Mouse (Mus musculus): ENCODE data around the gene Fam43b. TPM values are rescaled to one million over a fixed set of nuclear protein-coding genes. Genes with fewer than 3 reads are reported as not detected.
"Not testable (repeated sequence)": the region's sequence is repeated elsewhere in the genome, so short reads cannot be mapped to it uniquely, and the experiment has no call there.

Gene Fam43b
- polyA plus RNA-seq, 1 experiment from 2014 or later, result not detected

DNA sequence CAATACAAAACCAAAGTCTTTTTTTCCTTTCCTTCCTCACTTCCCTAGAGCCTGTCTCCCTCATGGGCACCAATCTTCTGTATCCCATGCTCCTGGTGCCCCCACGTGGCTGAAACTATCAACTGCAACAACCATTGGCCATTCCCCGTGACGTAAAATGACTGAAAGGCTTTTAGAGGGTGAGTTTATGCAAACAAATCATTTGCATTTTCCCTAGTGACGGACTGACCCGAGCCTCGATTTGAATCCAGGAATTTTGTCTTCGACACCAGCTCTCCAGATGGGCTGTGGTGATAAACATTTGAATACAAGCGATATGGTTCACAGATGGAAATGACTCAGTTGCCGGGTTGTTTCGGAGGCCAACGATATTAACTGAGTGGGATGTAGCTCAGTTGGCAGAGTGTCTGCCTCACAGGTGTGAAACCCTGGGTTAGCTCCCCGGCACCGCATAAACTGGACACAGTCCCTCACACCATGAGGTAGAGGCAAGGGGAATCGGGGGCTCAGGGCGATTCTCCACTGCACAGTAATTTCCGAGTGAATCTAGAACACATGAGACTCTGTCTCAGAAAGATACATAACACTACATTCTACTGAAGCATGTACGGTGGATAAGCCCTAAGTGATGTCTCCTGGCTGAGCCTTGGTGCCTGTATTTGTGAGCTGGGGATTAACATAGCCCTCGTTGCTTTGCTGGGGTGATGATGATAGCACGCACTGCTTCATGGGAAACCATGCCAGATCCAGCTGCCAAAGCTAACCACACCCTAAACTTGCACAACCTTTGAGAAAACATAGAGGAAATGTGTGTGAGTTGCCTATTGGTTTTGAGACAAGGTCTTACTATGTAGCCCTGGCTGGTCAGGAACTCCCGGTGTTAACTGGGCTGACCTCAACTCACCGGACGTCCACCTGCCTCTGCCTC, 30.7 kb upstream of the Fam43b start:
- no peaks in the 10 kb centered on the region for H3K4me1 ChIP-seq (ENCODE audit: control insufficient read depth in 2 of 2, insufficient read depth in 2 of 2, low read length in 2 of 2)
- ATAC-seq (ENCODE audit: insufficient number of reproducible peaks, insufficient read depth, low FRiP score, low read depth), result no peak
- no peaks in the 10 kb centered on the region for H3K36me3 ChIP-seq (ENCODE audit: control insufficient read depth, insufficient read depth, low read length)
- 38% methylated on average over 22 of the region's 22 CpGs for whole genome bisulfite sequencing
- H3K4me3 ChIP-seq (ENCODE audit: control insufficient read depth in 1 of 2, insufficient read depth in 1 of 2, low read depth in 1 of 2, low read length in 2 of 2), result no peak overlapping the region
- H3K27me3 ChIP-seq (ENCODE audit: control insufficient read depth, insufficient read depth, low read length), result peaks cover under 1% of the 10 kb centered on the region; the same call in 1 of the 2 replicates
- peak overlapping the region; percentile 16; the same call in 1 of the 2 replicates for H3K4me2 ChIP-seq (ENCODE audit: low read length)
- H3K9ac ChIP-seq (ENCODE audit: low read length), result no peak overlapping the region
- no peak overlapping the region for H3K27ac ChIP-seq (replicated peaks in 1 of 2; ENCODE audit: control insufficient read depth in 1 of 2, insufficient read depth in 1 of 2, low read depth in 2 of 2, low read length in 2 of 2)
- H3K9me3 ChIP-seq (ENCODE audit: control insufficient read depth, low read length), result peaks cover 4% of the 10 kb centered on the region; the same call in 1 of the 2 replicates

DNA sequence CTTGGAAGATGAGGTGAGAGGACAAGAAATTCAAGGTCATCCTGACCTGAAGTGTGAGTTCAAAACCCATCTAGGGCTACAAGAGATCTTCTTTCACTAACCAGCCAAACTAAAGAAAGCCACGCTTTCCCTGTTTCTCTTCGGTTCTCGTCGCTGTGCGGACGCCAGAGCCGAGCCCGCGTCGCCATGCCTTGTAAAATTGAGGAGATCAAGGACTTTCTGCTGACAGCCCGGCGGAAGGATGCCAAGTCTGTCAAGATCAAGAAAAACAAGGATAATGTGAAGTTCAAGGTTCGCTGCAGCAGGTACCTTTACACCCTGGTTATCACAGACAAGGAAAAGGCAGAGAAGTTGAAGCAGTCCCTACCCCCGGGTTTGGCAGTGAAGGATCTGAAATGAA, 29.3 kb upstream of the Fam43b start:
- not testable (repeated sequence) for H3K36me3 ChIP-seq (ENCODE audit: control insufficient read depth, insufficient read depth, low read length); H3K27ac ChIP-seq (replicated peaks in 1 of 2; ENCODE audit: control insufficient read depth in 1 of 2, insufficient read depth in 1 of 2, low read depth in 2 of 2, low read length in 2 of 2); ATAC-seq (ENCODE audit: insufficient number of reproducible peaks, insufficient read depth, low FRiP score, low read depth); H3K9ac ChIP-seq (ENCODE audit: low read length); H3K4me1 ChIP-seq (ENCODE audit: control insufficient read depth in 2 of 2, insufficient read depth in 2 of 2, low read length in 2 of 2); H3K9me3 ChIP-seq (ENCODE audit: control insufficient read depth, low read length); H3K4me3 ChIP-seq (ENCODE audit: control insufficient read depth in 1 of 2, insufficient read depth in 1 of 2, low read depth in 1 of 2, low read length in 2 of 2); H3K27me3 ChIP-seq (ENCODE audit: control insufficient read depth, insufficient read depth, low read length); H3K4me2 ChIP-seq (ENCODE audit: low read length)
- 84% methylated on average over 14 of the region's 14 CpGs for WGBS

DNA sequence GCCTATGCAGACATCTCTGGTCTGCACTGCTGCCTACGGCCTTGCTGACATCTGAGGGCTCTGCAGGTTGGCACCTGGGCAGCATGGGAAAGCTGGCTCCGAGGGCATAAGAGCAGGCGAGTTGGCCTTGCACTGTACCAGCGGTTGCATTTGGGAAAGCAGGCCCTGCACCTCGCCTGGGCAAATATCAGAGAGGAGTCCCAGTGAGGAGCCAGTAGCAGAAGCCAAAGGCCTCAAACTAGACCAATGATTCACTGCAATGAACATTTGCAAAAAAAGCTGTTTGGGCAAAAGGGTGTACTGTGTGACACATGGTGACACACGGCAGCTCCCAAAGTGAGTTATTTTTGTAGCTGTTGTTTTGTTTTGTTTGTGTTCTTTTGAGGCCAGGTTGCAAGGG, 28.7 kb upstream of the Fam43b start:
- no peak overlapping the region for H3K9ac ChIP-seq (ENCODE audit: low read length)
- 70% methylated on average over 6 of the region's 6 CpGs for WGBS
- no peak overlapping the region for H3K4me2 ChIP-seq (ENCODE audit: low read length)
- no peak overlapping the region for H3K4me3 ChIP-seq (ENCODE audit: control insufficient read depth in 1 of 2, insufficient read depth in 1 of 2, low read depth in 1 of 2, low read length in 2 of 2)
- no peaks in the 10 kb centered on the region for H3K4me1 ChIP-seq (ENCODE audit: control insufficient read depth in 2 of 2, insufficient read depth in 2 of 2, low read length in 2 of 2)
- H3K36me3 ChIP-seq (ENCODE audit: control insufficient read depth, insufficient read depth, low read length), result no peaks in the 10 kb centered on the region
- peaks cover 4% of the 10 kb centered on the region; the same call in 1 of the 2 replicates for H3K9me3 ChIP-seq (ENCODE audit: control insufficient read depth, low read length)
- ATAC-seq (ENCODE audit: insufficient number of reproducible peaks, insufficient read depth, low FRiP score, low read depth), result no peak
- H3K27ac ChIP-seq (replicated peaks in 1 of 2; ENCODE audit: control insufficient read depth in 1 of 2, insufficient read depth in 1 of 2, low read depth in 2 of 2, low read length in 2 of 2), result no peak overlapping the region
- peaks cover 3% of the 10 kb centered on the region; the same call in 1 of the 2 replicates for H3K27me3 ChIP-seq (ENCODE audit: control insufficient read depth, insufficient read depth, low read length)

DNA sequence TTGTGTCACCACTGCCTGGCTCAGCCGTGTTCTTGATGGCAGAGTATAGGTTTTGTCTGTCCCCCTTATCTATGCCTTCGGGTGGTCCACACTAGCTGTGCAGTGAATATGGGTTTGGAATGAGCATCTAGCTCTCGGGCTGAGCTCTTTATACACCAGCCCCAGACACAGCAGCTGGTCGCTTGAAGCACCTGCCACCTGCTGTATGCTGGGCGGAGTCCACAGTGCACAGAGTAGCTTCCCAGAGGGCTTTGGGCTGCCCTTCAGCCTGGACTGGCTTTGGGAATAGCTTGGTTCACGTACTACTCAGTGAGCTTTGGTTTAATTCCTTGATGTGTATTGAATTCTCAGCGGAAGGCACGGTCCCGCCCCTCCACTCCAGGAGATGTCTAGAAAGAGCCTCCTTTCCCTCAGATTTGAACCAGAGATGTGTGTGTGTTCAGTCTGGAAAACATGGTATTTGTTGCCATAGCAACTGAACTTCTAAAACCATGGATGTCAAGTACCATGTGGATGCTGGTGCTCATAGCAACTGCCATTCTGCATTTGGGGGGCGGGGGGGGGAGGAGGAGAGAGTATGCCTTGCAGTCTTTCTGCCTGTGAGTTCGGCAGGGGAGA, 22.1 kb upstream of the Fam43b start:
- H3K9me3 ChIP-seq (ENCODE audit: control insufficient read depth, low read length), result peaks cover 4% of the 10 kb centered on the region; the same call in 1 of the 2 replicates
- H3K4me3 ChIP-seq (ENCODE audit: control insufficient read depth in 1 of 2, insufficient read depth in 1 of 2, low read depth in 1 of 2, low read length in 2 of 2), result no peak overlapping the region
- H3K4me1 ChIP-seq (ENCODE audit: control insufficient read depth in 2 of 2, insufficient read depth in 2 of 2, low read length in 2 of 2), result peaks cover 0 to 3% of the 10 kb centered on the region in 2 experiments; a peak in 3 of 4 replicates
- peaks cover 18% of the 10 kb centered on the region for H3K27me3 ChIP-seq (ENCODE audit: control insufficient read depth, insufficient read depth, low read length)
- ATAC-seq (ENCODE audit: insufficient number of reproducible peaks, insufficient read depth, low FRiP score, low read depth), result no peak
- 54% methylated on average over 11 of the region's 11 CpGs for WGBS
- no peak overlapping the region for H3K4me2 ChIP-seq (ENCODE audit: low read length)
- no peak overlapping the region for H3K9ac ChIP-seq (ENCODE audit: low read length)
- no peaks in the 10 kb centered on the region for H3K36me3 ChIP-seq (ENCODE audit: control insufficient read depth, insufficient read depth, low read length)
- no peak overlapping the region for H3K27ac ChIP-seq (replicated peaks in 1 of 2; ENCODE audit: control insufficient read depth in 1 of 2, insufficient read depth in 1 of 2, low read depth in 2 of 2, low read length in 2 of 2)

DNA sequence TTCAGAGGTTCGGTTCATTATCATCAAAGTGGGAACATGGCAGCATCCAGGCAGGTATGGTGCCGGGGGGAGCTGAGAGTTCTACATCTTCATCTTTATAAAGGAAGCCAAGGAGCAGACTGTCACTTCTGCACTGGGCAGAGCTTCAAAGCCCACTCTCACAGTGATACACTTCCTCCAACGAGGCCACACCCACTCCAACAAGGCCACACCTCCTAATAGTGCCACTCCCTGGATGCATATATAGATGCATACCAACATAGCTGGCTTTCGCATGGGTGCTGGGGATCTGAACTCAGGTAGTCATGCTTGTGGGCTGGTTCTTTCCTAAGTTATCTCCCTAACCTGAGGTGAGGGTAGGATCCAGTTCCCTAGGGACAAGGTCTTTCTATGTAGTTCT, 21.6 kb upstream of the Fam43b start:
- H3K27ac ChIP-seq (replicated peaks in 1 of 2; ENCODE audit: control insufficient read depth in 1 of 2, insufficient read depth in 1 of 2, low read depth in 2 of 2, low read length in 2 of 2), result no peak overlapping the region
- no peaks in the 10 kb centered on the region for H3K9me3 ChIP-seq (ENCODE audit: control insufficient read depth, low read length)
- no peak overlapping the region for H3K4me2 ChIP-seq (ENCODE audit: low read length)
- 79% methylated on average over 4 of the region's 4 CpGs for WGBS
- ATAC-seq (ENCODE audit: insufficient number of reproducible peaks, insufficient read depth, low FRiP score, low read depth), result no peak
- peaks cover 0 to 3% of the 10 kb centered on the region in 2 experiments; a peak in 3 of 4 replicates for H3K4me1 ChIP-seq (ENCODE audit: control insufficient read depth in 2 of 2, insufficient read depth in 2 of 2, low read length in 2 of 2)
- H3K36me3 ChIP-seq (ENCODE audit: control insufficient read depth, insufficient read depth, low read length), result no peaks in the 10 kb centered on the region
- H3K4me3 ChIP-seq (ENCODE audit: control insufficient read depth in 1 of 2, insufficient read depth in 1 of 2, low read depth in 1 of 2, low read length in 2 of 2), result no peak overlapping the region
- peaks cover 18% of the 10 kb centered on the region for H3K27me3 ChIP-seq (ENCODE audit: control insufficient read depth, insufficient read depth, low read length)
- no peak overlapping the region for H3K9ac ChIP-seq (ENCODE audit: low read length)

DNA sequence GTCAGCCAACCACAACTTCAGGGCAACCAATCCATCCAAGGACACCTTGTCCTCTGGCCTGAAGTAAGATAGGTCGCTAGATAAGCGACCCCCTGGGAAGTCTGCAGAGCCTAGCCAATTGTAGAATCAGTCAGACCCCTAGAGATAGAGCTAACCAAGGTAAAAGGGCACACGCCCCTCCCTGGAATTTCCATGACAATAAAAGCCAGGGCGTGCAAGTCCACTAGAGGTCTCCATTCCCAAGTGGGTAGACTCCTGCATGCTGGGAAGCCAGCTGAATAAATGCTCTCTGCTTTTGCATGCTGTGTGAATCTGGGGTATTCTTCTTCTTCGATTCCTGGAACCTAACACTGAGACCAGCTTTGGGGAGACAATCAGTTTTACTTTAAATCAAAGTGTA, 20.1 kb upstream of the Fam43b start:
- Histone ChIP-seq H3K9ac (ENCODE audit: low read length) (no peak overlapping the region), H3K27ac (replicated peaks in 1 of 2; ENCODE audit: control insufficient read depth in 1 of 2, insufficient read depth in 1 of 2, low read depth in 2 of 2, low read length in 2 of 2) (no peak overlapping the region), H3K4me3 (ENCODE audit: control insufficient read depth in 1 of 2, insufficient read depth in 1 of 2, low read depth in 1 of 2, low read length in 2 of 2) (no peak overlapping the region), H3K4me1 (ENCODE audit: control insufficient read depth in 2 of 2, insufficient read depth in 2 of 2, low read length in 2 of 2) (peaks cover 0 to 3% of the 10 kb centered on the region in 2 experiments; a peak in 3 of 4 replicates), H3K4me2 (ENCODE audit: low read length) (no peak overlapping the region), H3K27me3 (ENCODE audit: control insufficient read depth, insufficient read depth, low read length) (peaks cover 15% of the 10 kb centered on the region), H3K9me3 (ENCODE audit: control insufficient read depth, low read length) (no peaks in the 10 kb centered on the region), H3K36me3 (ENCODE audit: control insufficient read depth, insufficient read depth, low read length) (no peaks in the 10 kb centered on the region)
- WGBS, result 61% methylated on average over 5 of the region's 5 CpGs
- no peak for ATAC-seq (ENCODE audit: insufficient number of reproducible peaks, insufficient read depth, low FRiP score, low read depth)

DNA sequence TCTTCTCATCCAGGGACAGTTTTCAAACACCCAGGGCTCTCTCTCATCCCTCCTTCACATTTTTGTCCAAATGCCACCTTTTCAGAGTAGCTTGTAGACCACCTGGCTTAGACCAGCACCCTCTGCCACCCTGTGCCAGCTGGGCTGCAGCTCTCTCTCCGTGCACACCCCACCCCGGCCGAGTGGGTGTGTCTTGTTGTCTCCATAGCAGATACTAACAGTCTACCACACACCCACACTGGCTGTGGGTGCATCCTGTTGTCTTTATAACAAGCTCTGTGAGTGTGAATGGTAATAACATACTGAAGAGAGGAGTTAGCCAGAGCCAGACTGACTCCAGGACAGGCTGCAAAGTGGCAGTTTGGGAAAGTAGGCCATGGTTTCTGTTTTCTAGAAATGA, 19.7 kb upstream of the Fam43b start:
- Histone ChIP-seq H3K27ac (replicated peaks in 1 of 2; ENCODE audit: control insufficient read depth in 1 of 2, insufficient read depth in 1 of 2, low read depth in 2 of 2, low read length in 2 of 2) (no peak overlapping the region), H3K4me3 (ENCODE audit: control insufficient read depth in 1 of 2, insufficient read depth in 1 of 2, low read depth in 1 of 2, low read length in 2 of 2) (no peak overlapping the region), H3K9ac (ENCODE audit: low read length) (no peak overlapping the region), H3K4me2 (ENCODE audit: low read length) (no peak overlapping the region), H3K27me3 (ENCODE audit: control insufficient read depth, insufficient read depth, low read length) (peaks cover 19% of the 10 kb centered on the region), H3K9me3 (ENCODE audit: control insufficient read depth, low read length) (no peaks in the 10 kb centered on the region), H3K4me1 (ENCODE audit: control insufficient read depth in 2 of 2, insufficient read depth in 2 of 2, low read length in 2 of 2) (peaks cover 0 to 3% of the 10 kb centered on the region in 2 experiments; a peak in 3 of 4 replicates), H3K36me3 (ENCODE audit: control insufficient read depth, insufficient read depth, low read length) (no peaks in the 10 kb centered on the region)
- no peak for ATAC-seq (ENCODE audit: insufficient number of reproducible peaks, insufficient read depth, low FRiP score, low read depth)
- whole genome bisulfite sequencing, result 75% methylated on average over 3 of the region's 3 CpGs

Data from heart, embryonic 14.5 days (tissue).